Mouse (Mus musculus) adrenal gland, adult 8-10 months (tissue): ENCODE measurements around the gene Rabl3. TPM values are rescaled to one million over a fixed set of nuclear protein-coding genes. Genes with fewer than 3 reads are reported as not detected.

ENCODE experiments used
- DNase-seq: peaks from one replicate; pipeline ENCODE4 v3.0.0; 2022
- total RNA-seq, 4 experiments: library from RNA; stranded (reverse); gene quantifications; 2 replicates each; pipeline ENCODE4 v1.2.4; 2022

Rabl3 gene
- total RNA-seq, 4 experiments from 2014 or later = 9.3 to 15.2 (median 10.7) TPM

- no peak for DNase-seq
Measured at GRCm38 (mm10) chr16:37550266-37550665, 10.6 kb downstream of the Rabl3 start.

- no peak for DNase-seq
Measured at GRCm38 (mm10) chr16:37550981-37551380, 11.3 kb downstream of the Rabl3 start.

GRCm38 (mm10) chr16:37552824-37553223 is 13.1 kb downstream of the Rabl3 start:
- no peak for DNase-seq

GRCm38 (mm10) chr16:37562414-37562813 is 22.7 kb downstream of the Rabl3 start:
- no peak for DNase-seq

GRCm38 (mm10) chr16:37562961-37563360 is 23.3 kb downstream of the Rabl3 start:
- DNase-seq = no peak

GRCm38 (mm10) chr16:37565117-37565516 is 25.4 kb downstream of the Rabl3 start:
- DNase-seq = no peak

- DNase-seq = no peak
Measured at GRCm38 (mm10) chr16:37566107-37566506, 26.4 kb downstream of the Rabl3 start.

GRCm38 (mm10) chr16:37567113-37568050 is 27.7 kb downstream of the Rabl3 start:
- no peak for DNase-seq

GRCm38 (mm10) chr16:37571554-37571953 is 31.9 kb downstream of the Rabl3 start:
- no peak for DNase-seq

- DNase-seq = no peak
Measured at GRCm38 (mm10) chr16:37572117-37572754, 32.6 kb downstream of the Rabl3 start.

- DNase-seq = no peak
Measured at GRCm38 (mm10) chr16:37573061-37573460, 33.4 kb downstream of the Rabl3 start.

- no peak for DNase-seq
Measured at GRCm38 (mm10) chr16:37575325-37575724, 35.6 kb downstream of the Rabl3 start.

GRCm38 (mm10) chr16:37579591-37579990 is 39.9 kb downstream of the Rabl3 start:
- no peak for DNase-seq

- DNase-seq = no peak
Measured at GRCm38 (mm10) chr16:37579994-37580393, 40.3 kb downstream of the Rabl3 start, which contains the start of gene Hgd. Hgd (plus strand) TSS chr16:37580153.

GRCm38 (mm10) chr16:37580651-37581050 is 41.0 kb downstream of the Rabl3 start:
- DNase-seq = no peak

GRCm38 (mm10) chr16:37581901-37582300 is 42.2 kb downstream of the Rabl3 start:
- no peak for DNase-seq

- no peak for DNase-seq
Measured at GRCm38 (mm10) chr16:37583306-37583705, 43.6 kb downstream of the Rabl3 start.

GRCm38 (mm10) chr16:37583801-37584200 is 44.1 kb downstream of the Rabl3 start:
- DNase-seq = no peak

- DNase-seq = peak; percentile 26
Measured at GRCm38 (mm10) chr16:37584218-37585035, 44.7 kb downstream of the Rabl3 start.

- no peak for DNase-seq
Measured at GRCm38 (mm10) chr16:37585129-37585563, 45.5 kb downstream of the Rabl3 start.

GRCm38 (mm10) chr16:37590921-37591320 is 51.2 kb downstream of the Rabl3 start:
- no peak for DNase-seq

- no peak for DNase-seq
Measured at GRCm38 (mm10) chr16:37591551-37591950, 51.9 kb downstream of the Rabl3 start.

GRCm38 (mm10) chr16:37597412-37597811 is 57.7 kb downstream of the Rabl3 start:
- DNase-seq = no peak
